Mouse (Mus musculus): ENCODE data around the gene Myrfl. TPM values are rescaled to one million over a fixed set of nuclear protein-coding genes. Genes with fewer than 3 reads are reported as not detected.

Myrfl gene
- polyA plus RNA-seq (2015; fragmentation: Nextera tagmentation; extraction: Ambion mirVana): not detected in 2 replicates

GRCm38 (mm10) chr10:116896336-116897177 lies at the start of gene Myrfl:
Gene Myrfl (minus strand): TSS chr10:116896919.
- DNase-seq (ENCODE audit: low spot score): no peak
- Histone ChIP-seq H3K27ac (ENCODE audit: low read length) (no peak within 1 kb of the TSS), H3K4me1 (ENCODE audit: insufficient read depth, low read depth, low read length) (no peaks in the 10 kb centered on the region), H3K4me3 (ENCODE audit: low read depth, low read length) (no peak within 1 kb of the TSS), H3K27me3 (replicated peaks; ENCODE audit: insufficient read depth, low read length) (no peaks in the 10 kb centered on the region), H3K36me3 (ENCODE audit: insufficient read depth, low read length) (no peaks in the 10 kb centered on the region), H3K4me2 (replicated peaks; ENCODE audit: low read depth, low read length) (no peak within 1 kb of the TSS), H3K9ac (replicated peaks; ENCODE audit: low read depth) (no peak within 1 kb of the TSS), H3K9me3 (ENCODE audit: low read length) (no peaks in the 10 kb centered on the region)
- 79% methylated on average over 17 of the region's 17 CpGs for WGBS
- TF ChIP-seq CTCF (IDR thresholded peaks at IDR 0.05): no peak
- TF ChIP-seq EP300 (IDR thresholded peaks at IDR 0.05): no peak
- no peak for ATAC-seq

GRCm38 (mm10) chr10:116944940-116945339 lies 48.2 kb upstream of the Myrfl start:
- Histone ChIP-seq H3K27me3 (replicated peaks; ENCODE audit: insufficient read depth, low read length) (no peaks in the 10 kb centered on the region), H3K36me3 (ENCODE audit: insufficient read depth, low read length) (no peaks in the 10 kb centered on the region), H3K4me3 (ENCODE audit: low read depth, low read length) (no peak overlapping the region), H3K9ac (replicated peaks; ENCODE audit: low read depth) (no peak overlapping the region), H3K4me1 (ENCODE audit: insufficient read depth, low read depth, low read length) (no peaks in the 10 kb centered on the region), H3K27ac (ENCODE audit: low read length) (no peak overlapping the region), H3K4me2 (replicated peaks; ENCODE audit: low read depth, low read length) (no peak overlapping the region), H3K9me3 (ENCODE audit: low read length) (no peaks in the 10 kb centered on the region)
- WGBS: 57% methylated on average over 10 of the region's 10 CpGs
- no peak for TF ChIP-seq EP300 (IDR thresholded peaks at IDR 0.05)
- no peak for TF ChIP-seq CTCF (IDR thresholded peaks at IDR 0.05)
- DNase-seq (ENCODE audit: low spot score): no peak
- ATAC-seq: no peak

DNA sequence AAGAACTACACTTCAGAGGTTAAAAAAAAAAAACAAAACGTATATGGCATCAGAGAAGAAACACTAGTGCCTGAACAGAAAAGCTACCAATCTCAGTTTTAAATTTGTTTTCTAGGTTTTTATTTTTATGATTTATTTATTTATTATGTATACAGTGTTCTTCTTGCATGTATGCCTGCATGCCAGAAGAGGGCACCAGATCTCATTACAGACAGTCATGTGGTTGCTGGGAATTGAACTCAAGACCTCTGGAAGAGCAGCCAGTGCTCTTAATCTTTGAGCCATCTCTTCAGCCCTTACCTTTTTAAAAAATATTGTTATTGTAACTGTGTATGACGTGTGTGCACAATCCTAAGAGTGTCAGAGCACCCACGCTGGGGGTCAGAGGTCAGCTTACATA lies 47.4 kb upstream of the Myrfl start:
- H3K4me1 ChIP-seq (ENCODE audit: insufficient read depth, low read depth, low read length): no peaks in the 10 kb centered on the region
- peak; percentile 54 for TF ChIP-seq CTCF (IDR thresholded peaks at IDR 0.05)
- no peak for TF ChIP-seq EP300 (IDR thresholded peaks at IDR 0.05)
- H3K4me3 ChIP-seq (ENCODE audit: low read depth, low read length): no peak overlapping the region
- H3K36me3 ChIP-seq (ENCODE audit: insufficient read depth, low read length): peaks cover under 1% of the 10 kb centered on the region; the same call in 1 of the 2 replicates
- H3K9ac ChIP-seq (replicated peaks; ENCODE audit: low read depth): no peak overlapping the region
- no peak overlapping the region for H3K4me2 ChIP-seq (replicated peaks; ENCODE audit: low read depth, low read length)
- no peaks in the 10 kb centered on the region for H3K27me3 ChIP-seq (replicated peaks; ENCODE audit: insufficient read depth, low read length)
- no peak overlapping the region for H3K27ac ChIP-seq (ENCODE audit: low read length)
- 89% methylated on average over 3 of the region's 3 CpGs for WGBS
- no peak for DNase-seq (ENCODE audit: low spot score)
- H3K9me3 ChIP-seq (ENCODE audit: low read length): no peaks in the 10 kb centered on the region
- no peak for ATAC-seq

DNA sequence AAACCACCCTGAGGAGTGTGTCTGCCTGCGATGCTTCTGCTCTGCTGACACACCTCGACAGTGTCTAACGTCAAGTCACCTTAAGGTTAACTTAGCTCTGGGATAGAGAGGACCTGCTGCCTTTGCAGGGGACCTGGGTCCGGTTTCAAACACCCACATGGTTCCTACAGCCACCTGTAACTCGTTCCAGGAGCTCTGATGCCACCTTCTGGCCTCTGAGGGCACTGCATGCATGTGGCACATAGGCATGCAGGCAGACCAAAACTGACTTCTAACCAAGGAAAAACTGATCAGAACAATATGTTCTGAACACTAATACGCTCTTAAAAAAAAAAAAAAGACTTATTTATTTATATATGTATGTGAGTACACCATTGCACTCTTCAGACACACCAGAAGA lies 46.3 kb upstream of the Myrfl start:
- no peaks in the 10 kb centered on the region for H3K27me3 ChIP-seq (replicated peaks; ENCODE audit: insufficient read depth, low read length)
- no peak overlapping the region for H3K9ac ChIP-seq (replicated peaks; ENCODE audit: low read depth)
- no peak overlapping the region for H3K4me3 ChIP-seq (ENCODE audit: low read depth, low read length)
- H3K36me3 ChIP-seq (ENCODE audit: insufficient read depth, low read length): peaks cover 10% of the 10 kb centered on the region
- no peak for TF ChIP-seq EP300 (IDR thresholded peaks at IDR 0.05)
- peak; percentile 64 for TF ChIP-seq CTCF (IDR thresholded peaks at IDR 0.05)
- DNase-seq (ENCODE audit: low spot score) (no peak), ATAC-seq (no peak)
- H3K4me2 ChIP-seq (replicated peaks; ENCODE audit: low read depth, low read length): no peak overlapping the region
- no peak overlapping the region for H3K27ac ChIP-seq (ENCODE audit: low read length)
- 92% methylated on average over 6 of the region's 6 CpGs for WGBS
- no peaks in the 10 kb centered on the region for H3K9me3 ChIP-seq (ENCODE audit: low read length)
- no peaks in the 10 kb centered on the region for H3K4me1 ChIP-seq (ENCODE audit: insufficient read depth, low read depth, low read length)

DNA sequence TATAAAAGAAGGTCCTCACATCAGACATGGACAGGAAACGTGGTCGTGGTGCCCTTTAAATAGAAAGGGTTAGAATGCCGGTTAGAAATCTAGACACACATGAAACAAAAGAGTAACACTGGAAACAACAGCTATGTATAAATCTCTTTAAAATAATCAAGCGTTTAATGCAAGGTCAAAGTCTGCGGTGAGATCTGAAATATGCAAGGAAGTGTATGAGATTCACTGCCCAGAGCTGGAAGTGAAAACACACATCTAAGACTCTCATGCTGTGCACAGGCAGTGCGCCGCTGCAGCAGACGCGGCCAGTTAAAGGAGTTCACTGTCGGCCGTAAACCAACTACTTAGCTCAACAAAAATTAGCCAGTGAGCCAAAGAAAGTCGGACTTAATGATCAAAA lies 38.3 kb upstream of the Myrfl start:
- Histone ChIP-seq H3K4me2 (replicated peaks; ENCODE audit: low read depth, low read length) (no peak overlapping the region), H3K9me3 (ENCODE audit: low read length) (no peaks in the 10 kb centered on the region), H3K27me3 (replicated peaks; ENCODE audit: insufficient read depth, low read length) (no peaks in the 10 kb centered on the region), H3K36me3 (ENCODE audit: insufficient read depth, low read length) (peaks cover 21% of the 10 kb centered on the region), H3K9ac (replicated peaks; ENCODE audit: low read depth) (no peak overlapping the region), H3K27ac (ENCODE audit: low read length) (no peak overlapping the region), H3K4me1 (ENCODE audit: insufficient read depth, low read depth, low read length) (no peaks in the 10 kb centered on the region), H3K4me3 (ENCODE audit: low read depth, low read length) (no peak overlapping the region)
- 80% methylated on average over 12 of the region's 12 CpGs for WGBS
- DNase-seq (ENCODE audit: low spot score) (no peak), ATAC-seq (no peak)
- TF ChIP-seq EP300 (IDR thresholded peaks at IDR 0.05) (no peak), CTCF (IDR thresholded peaks at IDR 0.05) (no peak)

- H3K4me3 ChIP-seq (ENCODE audit: low read depth, low read length): no peak overlapping the region
- DNase-seq (ENCODE audit: low spot score) (no peak), ATAC-seq (no peak)
- H3K9me3 ChIP-seq (ENCODE audit: low read length): no peaks in the 10 kb centered on the region
- no peak overlapping the region for H3K27ac ChIP-seq (ENCODE audit: low read length)
- H3K27me3 ChIP-seq (replicated peaks; ENCODE audit: insufficient read depth, low read length): no peaks in the 10 kb centered on the region
- no peak overlapping the region for H3K9ac ChIP-seq (replicated peaks; ENCODE audit: low read depth)
- 82% methylated on average over 7 of the region's 7 CpGs for WGBS
- no peak for TF ChIP-seq EP300 (IDR thresholded peaks at IDR 0.05)
- 0 out of 2 replicates have a peak, but pooled peaks have one; percentile 9 for TF ChIP-seq CTCF (IDR thresholded peaks at IDR 0.05)
- peaks cover 19% of the 10 kb centered on the region for H3K36me3 ChIP-seq (ENCODE audit: insufficient read depth, low read length)
- H3K4me2 ChIP-seq (replicated peaks; ENCODE audit: low read depth, low read length): no peak overlapping the region
- H3K4me1 ChIP-seq (ENCODE audit: insufficient read depth, low read depth, low read length): no peaks in the 10 kb centered on the region
These were observed 37.1 kb upstream of the Myrfl start for GRCm38 (mm10) chr10:116933794-116934193.

Data from lung, postnatal 0 days (tissue).